In genomic region chr10:93611419-93612007, GRCm38 (mm10) we compare ENCODE assay signal across 9 mouse cellular contexts. TPM values are rescaled to one million over a fixed set of nuclear protein-coding genes. Genes with fewer than 3 reads are reported as not detected.
A peak's percentile ranks its signal among the peaks of the same experiment; 100 is the strongest.
DNase-seq lines count a peak whose midpoint lies in the region; ATAC-seq lines count a peak whose summit lies in the region.
"Had no signal": no experiment of that assay in that cellular context is flagged by ENCODE, and none has a peak within 500 bp of the region (broad histone marks: within the 10 kb centered on the region; RNA-seq: fewer than 3 reads in every experiment).

No protein-coding gene starts in this region.

- 43% methylated on average over 18 of the region's 18 CpGs for WGBS in heart, embryonic 14.5 days

- H3K9ac ChIP-seq in heart, embryonic 14.5 days (ENCODE audit: low read length), result no peak overlapping the region

- no peak overlapping the region for H3K27ac ChIP-seq in heart, embryonic 14.5 days (replicated peaks in 1 of 2; ENCODE audit: control insufficient read depth in 1 of 2, insufficient read depth in 1 of 2, low read depth in 2 of 2, low read length in 2 of 2)

- no peak for ATAC-seq in heart, embryonic 14.5 days (ENCODE audit: insufficient number of reproducible peaks, insufficient read depth, low FRiP score, low read depth)
- ATAC-seq in megakaryocyte-erythroid progenitor cell, adult 5-6 weeks (replicated peaks; ENCODE audit: low FRiP score, low TSS enrichment, poor library complexity, severe bottlenecking), result peak; percentile 80

- peak; percentile 46 for DNase-seq in gastrocnemius, adult 18-20 months (ENCODE audit: low spot score)
- DNase-seq in gastrocnemius, postnatal 4 days (ENCODE audit: low spot score in 2 of 2), result no peak
- peak; percentile 21 to 31 for DNase-seq in B cell, adult 2 months
- DNase-seq in cerebellum, adult 11 months, result peak; percentile 54
- peak; percentile 31 to 54 for DNase-seq in layer of hippocampus, postnatal 14 days (ENCODE audit: low spot score in 2 of 2)
- DNase-seq in natural killer cell, adult 2 months (ENCODE audit: low spot score in 2 of 2), result no peak

- H3K36me3 ChIP-seq in heart, embryonic 14.5 days (ENCODE audit: control insufficient read depth, insufficient read depth, low read length), result no peaks in the 10 kb centered on the region

- no peaks in the 10 kb centered on the region for H3K27me3 ChIP-seq in heart, embryonic 14.5 days (ENCODE audit: control insufficient read depth, insufficient read depth, low read length)

- H3K4me2 ChIP-seq in heart, embryonic 14.5 days (ENCODE audit: low read length), result peak overlapping the region; percentile 36; the same call in 1 of the 2 replicates

- H3K9me3 ChIP-seq in heart, embryonic 14.5 days (ENCODE audit: control insufficient read depth, low read length), result peaks cover 5% of the 10 kb centered on the region; the same call in 1 of the 2 replicates

- H3K4me3 ChIP-seq in heart, embryonic 14.5 days (ENCODE audit: control insufficient read depth in 1 of 2, insufficient read depth in 1 of 2, low read depth in 1 of 2, low read length in 2 of 2), result no peak overlapping the region
- H3K4me3 ChIP-seq: myocyte had no signal

- H3K4me1 ChIP-seq in heart, embryonic 14.5 days (ENCODE audit: control insufficient read depth in 2 of 2, insufficient read depth in 2 of 2, low read length in 2 of 2), result no peaks in the 10 kb centered on the region

RNA-seq across cellular contexts. Expression of gene Snrpf, which starts 22.0 kb away (rescaled TPM):
- 1 to 10 TPM; 6.8 to 7.5 TPM for total RNA-seq in gastrocnemius, adult 18-20 months (2021)
- total RNA-seq in gastrocnemius, postnatal 4 days (2021), result 10 to 100 TPM; 16.1 to 16.9 TPM
- polyA plus RNA-seq in heart, embryonic 14.5 days (2014; fragmentation: Nextera tagmentation; extraction: Ambion mirVana), result 77.0 and 77.4 TPM in 2 replicates
- 10 to 100 TPM; 10.4 to 11.7 TPM for total RNA-seq in layer of hippocampus, postnatal 14 days (2021)
- 264 and 276 TPM in 2 replicates for total RNA-seq in megakaryocyte-erythroid progenitor cell, adult 5-6 weeks (2014; fragmentation: Nextera tagmentation)
- total RNA-seq in megakaryocyte-erythroid progenitor cell, adult 5-6 weeks (2017), result 328 and 443 TPM in 2 replicates

RNA-seq across cellular contexts. Expression of gene Ntn4, which starts 29.0 kb away (rescaled TPM):
- total RNA-seq in gastrocnemius, adult 18-20 months (2021), result 10 to 100 TPM in 1 of 2 experiments, 1 to 10 TPM in 1; 9.5 to 13.4 TPM
- total RNA-seq in gastrocnemius, postnatal 4 days (2021), result 10 to 100 TPM; 11.0 to 11.9 TPM
- polyA plus RNA-seq in heart, embryonic 14.5 days (2014; fragmentation: Nextera tagmentation; extraction: Ambion mirVana), result 3.1 and 3.2 TPM in 2 replicates
- 1 to 10 TPM; 5.9 to 7.0 TPM for total RNA-seq in layer of hippocampus, postnatal 14 days (2021)
- total RNA-seq in megakaryocyte-erythroid progenitor cell, adult 5-6 weeks (2014; fragmentation: Nextera tagmentation), result 14.0 and 14.9 TPM in 2 replicates
- 8.7 and 24.8 TPM in 2 replicates for total RNA-seq in megakaryocyte-erythroid progenitor cell, adult 5-6 weeks (2017)

Comparison
In these comparisons a context has a peak if more than half of its experiments do, and no peak if none do; other contexts are left out.
1. DNase-seq: peak in gastrocnemius, adult 18-20 months (single experiment), B cell, adult 2 months (2 of 2), cerebellum, adult 11 months (single experiment) and layer of hippocampus, postnatal 14 days (2 of 2); none in gastrocnemius, postnatal 4 days (0 of 2) and natural killer cell, adult 2 months (0 of 2).
2. RNA of gene Snrpf, which starts 22.0 kb away (total RNA-seq): 264 to 443 TPM in megakaryocyte-erythroid progenitor cell, adult 5-6 weeks; 16.1 to 16.9 TPM in gastrocnemius, postnatal 4 days, 10.4 to 11.7 TPM in layer of hippocampus, postnatal 14 days and 6.8 to 7.5 TPM in gastrocnemius, adult 18-20 months; every median in the first group is over 10 times any median in the second.